Comparison of ENCODE assay signal across 16 mouse cellular contexts in the genomic region with DNA sequence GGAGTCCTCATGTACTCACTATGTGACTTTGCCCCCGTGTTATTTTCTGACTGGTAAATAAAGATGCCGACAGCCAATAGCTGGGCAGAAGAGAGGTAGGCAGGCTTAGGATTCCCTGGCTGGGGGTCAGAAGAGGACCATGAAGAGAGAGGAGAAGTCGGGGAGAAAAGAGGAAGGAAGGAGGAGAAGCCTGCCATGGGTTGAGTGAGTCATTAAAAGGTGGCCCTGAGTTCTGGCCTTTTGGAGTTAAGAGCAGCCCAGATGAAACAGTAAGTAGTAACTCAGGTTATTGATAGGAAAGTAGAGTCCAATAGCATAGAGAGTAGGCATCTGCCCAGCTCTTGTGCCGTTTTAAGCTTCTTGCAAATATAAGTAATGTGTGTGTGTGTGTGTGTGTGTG.
"Had no signal": no experiment of that assay in that cellular context is flagged by ENCODE, and none has a peak within 500 bp of the region (broad histone marks: within the 10 kb centered on the region; RNA-seq: fewer than 3 reads in every experiment).

No protein-coding gene starts in this region.

- H3K4me3 ChIP-seq: intestine, embryonic 15.5 days; layer of hippocampus, adult 2 months; limb, embryonic 10.5 days; liver, embryonic 15.5 days; midbrain, embryonic 12.5 days; neural tube, embryonic 15.5 days had no signal

- H3K27ac ChIP-seq: intestine, embryonic 15.5 days; kidney, postnatal 0 days; layer of hippocampus, adult 2 months; limb, embryonic 10.5 days; liver, embryonic 15.5 days; midbrain, embryonic 12.5 days; neural tube, embryonic 15.5 days had no signal

- H3K4me1 ChIP-seq: intestine, embryonic 15.5 days; limb, embryonic 10.5 days; liver, embryonic 15.5 days; midbrain, embryonic 12.5 days; neural tube, embryonic 15.5 days had no signal

- H3K9me3 ChIP-seq: intestine, embryonic 15.5 days; limb, embryonic 10.5 days; liver, embryonic 15.5 days; megakaryocyte, embryonic 14.5 days; midbrain, embryonic 12.5 days; neural tube, embryonic 15.5 days had no signal

- H3K27me3 ChIP-seq: intestine, embryonic 15.5 days; liver, embryonic 15.5 days; megakaryocyte, embryonic 14.5 days; midbrain, embryonic 12.5 days; neural tube, embryonic 15.5 days had no signal

- ATAC-seq: intestine, embryonic 15.5 days; lung, postnatal 0 days had no signal

- DNase-seq: kidney, adult 18-20 months; kidney, postnatal 4 days; lung, adult 2 months; lung, postnatal 36 days; right cerebral cortex, adult 18-20 months; right cerebral cortex, postnatal 25 days had no signal

- H3K9ac ChIP-seq: intestine, embryonic 15.5 days; liver, embryonic 15.5 days; midbrain, embryonic 12.5 days; neural tube, embryonic 15.5 days had no signal

- H3K4me2 ChIP-seq: intestine, embryonic 15.5 days; liver, embryonic 11.5 days; liver, embryonic 15.5 days; midbrain, embryonic 12.5 days; neural tube, embryonic 15.5 days had no signal
